Mouse (Mus musculus): Measurements from ENCODE around the gene H2afx.

DNA sequence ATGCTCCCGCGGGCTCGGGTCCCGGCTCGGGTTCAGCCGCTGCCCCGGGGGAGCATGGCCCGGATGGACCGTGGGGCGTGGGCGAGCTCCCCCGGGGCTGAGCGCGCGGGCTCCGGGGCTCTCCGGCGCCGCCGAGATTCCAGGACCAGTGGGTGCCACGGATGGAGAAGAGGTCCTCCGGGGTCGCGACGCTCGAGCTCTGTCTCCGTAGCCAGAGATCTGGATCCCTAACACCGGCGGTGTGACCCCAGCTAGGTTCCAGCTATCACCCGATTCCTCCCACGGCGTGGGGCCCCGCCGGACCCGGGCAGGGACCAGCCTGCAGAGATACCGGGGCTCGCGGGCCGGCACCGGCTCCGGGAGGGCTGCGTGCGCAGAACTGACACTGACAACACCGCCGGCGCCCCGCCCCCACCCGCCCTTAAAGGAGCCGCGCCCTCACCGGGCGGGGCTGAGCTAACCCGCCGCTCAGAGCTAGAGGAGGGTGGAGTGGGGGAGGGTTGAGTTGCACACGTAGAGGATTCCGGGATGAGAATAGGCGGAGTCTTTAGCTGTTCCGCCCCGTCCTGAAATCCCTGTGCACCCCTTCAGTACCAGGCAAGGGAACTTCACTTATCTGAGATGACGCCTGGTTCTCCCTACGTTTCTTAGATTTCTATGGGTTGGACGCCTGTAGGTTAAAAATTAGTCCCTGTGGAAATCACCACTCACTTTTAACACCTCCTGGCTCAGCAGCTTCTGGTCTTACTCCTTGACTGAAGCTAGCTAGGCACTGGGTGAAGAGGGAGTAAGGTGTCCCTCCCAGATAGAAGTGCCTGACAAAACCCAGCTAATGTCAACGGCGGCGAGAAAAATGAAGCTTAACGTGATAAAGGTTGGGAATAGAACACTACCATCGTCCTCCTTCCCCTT, 14.4 kb upstream of the H2afx start, which contains the start of gene C2cd2l:
- TF ChIP-seq EP300 (optimal IDR thresholded peaks at IDR 0.05) (no peak), CTCF (IDR thresholded peaks at IDR 0.05; ENCODE audit: low read depth) (no peak)

Measured in stomach, postnatal 0 days (tissue).